Mouse (Mus musculus): Measurements from ENCODE around the gene Dgkz. TPM values are rescaled to one million over a fixed set of nuclear protein-coding genes. Genes with fewer than 3 reads are reported as not detected.

Gene Dgkz
- polyA plus RNA-seq, 1 experiment from 2014 or later = 34.9 TPM

DNA sequence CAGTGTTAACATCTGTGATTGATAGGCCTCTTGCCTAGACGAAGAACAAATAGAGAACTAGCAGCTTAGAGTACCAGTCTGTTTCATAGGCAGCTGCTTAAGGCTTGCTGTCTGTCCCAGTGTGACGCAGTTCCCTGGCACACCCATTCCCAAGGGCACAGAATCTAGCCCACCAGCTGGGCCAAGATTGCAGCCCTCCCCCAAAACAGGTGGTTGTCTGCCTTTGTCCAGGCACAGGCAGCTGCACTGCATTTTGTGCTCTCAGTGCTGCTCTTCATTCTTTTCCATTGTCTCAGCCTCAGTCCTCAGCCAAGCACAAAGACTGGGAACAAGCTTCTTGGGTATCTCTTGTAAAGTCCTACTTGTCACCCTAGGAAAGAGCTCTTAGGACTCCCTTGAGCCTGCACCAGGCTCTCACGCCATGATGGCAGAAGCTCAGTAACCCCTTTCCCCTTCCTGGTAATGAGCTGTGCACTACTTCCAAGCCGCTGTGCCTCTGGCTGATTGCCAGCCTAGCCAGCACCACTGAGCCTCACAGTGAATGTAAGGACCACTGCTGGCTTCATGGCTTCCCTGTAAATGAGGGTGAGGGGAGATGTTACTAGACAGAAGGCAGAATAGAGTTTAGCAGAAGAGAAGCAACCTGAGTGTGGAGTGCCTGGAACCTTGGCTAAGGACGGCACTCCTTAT is 70.9 kb downstream of the Dgkz start:
- WGBS = 71% methylated on average over 5 of the region's 5 CpGs
- Histone ChIP-seq H3K36me3 (ENCODE audit: control insufficient read depth, insufficient read depth, low read length) (0 out of 2 replicates have a peak, but pooled peaks cover 3% of the 10 kb centered on the region), H3K27ac (ENCODE audit: low read length) (no peak overlapping the region; the same call in 1 of the 2 replicates), H3K9me3 (replicated peaks; ENCODE audit: control insufficient read depth, low read length) (no peaks in the 10 kb centered on the region), H3K4me1 (ENCODE audit: control insufficient read depth, insufficient read depth, low read length) (0 out of 2 replicates have a peak, but pooled peaks cover 3% of the 10 kb centered on the region), H3K27me3 (ENCODE audit: control insufficient read depth, insufficient read depth, low read length) (no peaks in the 10 kb centered on the region), H3K4me2 (ENCODE audit: low read depth, low read length) (no peak overlapping the region), H3K9ac (ENCODE audit: low read length) (no peak overlapping the region), H3K4me3 (replicated peaks; ENCODE audit: low read length) (no peak overlapping the region)
- no peak for ATAC-seq (ENCODE audit: insufficient read depth, low FRiP score)

DNA sequence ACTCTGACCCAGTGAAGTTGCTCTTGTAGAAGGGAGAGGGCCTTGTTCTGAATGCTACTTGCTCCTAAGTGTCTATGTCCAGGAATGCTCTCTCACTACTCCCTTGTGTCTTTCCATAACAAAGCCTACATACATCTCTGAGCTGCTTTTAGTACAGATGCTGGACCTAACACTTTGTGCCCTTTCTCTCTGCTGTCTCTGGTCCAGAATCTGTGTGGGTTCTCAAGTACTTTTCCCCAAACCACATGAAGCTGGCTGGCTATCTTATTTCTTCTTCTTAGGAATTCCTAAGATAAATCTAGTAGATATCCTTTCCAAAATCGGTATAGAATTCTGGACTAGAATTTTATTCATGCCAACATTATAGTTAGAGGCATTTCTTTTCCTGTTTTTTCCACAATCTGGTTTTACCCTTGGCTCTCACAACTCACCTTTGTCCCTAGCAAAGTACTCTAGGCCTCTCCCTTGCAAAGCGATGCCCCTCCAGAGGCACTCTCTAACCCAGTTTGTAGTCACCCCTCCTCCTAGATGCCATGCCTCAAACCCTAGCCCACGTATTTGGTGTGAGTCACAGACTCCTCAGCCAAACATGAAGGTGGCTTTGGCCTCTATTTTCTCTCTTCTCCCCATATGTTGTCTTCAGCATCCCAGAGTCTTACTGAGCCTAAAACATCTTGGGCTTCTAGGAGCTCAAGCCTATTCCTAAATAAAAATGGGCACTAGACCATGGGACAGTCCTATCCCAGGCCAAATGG is 72.3 kb downstream of the Dgkz start:
- Histone ChIP-seq H3K4me2 (ENCODE audit: low read depth, low read length) (no peak overlapping the region), H3K27me3 (ENCODE audit: control insufficient read depth, insufficient read depth, low read length) (no peaks in the 10 kb centered on the region), H3K4me1 (ENCODE audit: control insufficient read depth, insufficient read depth, low read length) (0 out of 2 replicates have a peak, but pooled peaks cover 3% of the 10 kb centered on the region), H3K9ac (ENCODE audit: low read length) (no peak overlapping the region), H3K27ac (ENCODE audit: low read length) (no peak overlapping the region), H3K36me3 (ENCODE audit: control insufficient read depth, insufficient read depth, low read length) (peaks cover 6% of the 10 kb centered on the region; the same call in 1 of the 2 replicates), H3K9me3 (replicated peaks; ENCODE audit: control insufficient read depth, low read length) (no peaks in the 10 kb centered on the region), H3K4me3 (replicated peaks; ENCODE audit: low read length) (no peak overlapping the region)
- ATAC-seq (ENCODE audit: insufficient read depth, low FRiP score) = no peak
- WGBS = 86% methylated on average over 3 of the region's 3 CpGs

DNA sequence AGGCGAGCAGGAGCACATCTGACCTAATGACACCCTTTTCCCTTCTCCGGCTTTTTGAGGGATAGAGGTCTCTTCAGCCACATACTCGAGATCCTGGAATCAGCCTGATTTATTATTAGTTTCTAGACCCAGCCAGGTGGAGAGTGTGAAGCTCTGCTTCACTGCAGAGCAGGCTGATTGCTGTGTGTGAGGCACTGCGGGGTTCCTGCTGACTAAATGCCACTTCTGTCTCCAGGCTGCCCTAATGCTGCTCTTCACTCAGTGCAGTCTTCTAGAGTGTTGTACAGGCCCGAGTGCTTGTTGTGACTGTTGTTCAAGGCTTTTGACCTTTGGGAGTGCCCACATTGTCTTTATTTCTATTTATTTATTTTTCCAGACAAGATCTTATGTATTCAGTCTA is 73.3 kb downstream of the Dgkz start:
- H3K9ac ChIP-seq (ENCODE audit: low read length) = no peak overlapping the region
- no peak overlapping the region for H3K4me3 ChIP-seq (replicated peaks; ENCODE audit: low read length)
- 0 out of 2 replicates have a peak, but pooled peaks cover 3% of the 10 kb centered on the region for H3K4me1 ChIP-seq (ENCODE audit: control insufficient read depth, insufficient read depth, low read length)
- H3K27ac ChIP-seq (ENCODE audit: low read length) = no peak overlapping the region
- H3K4me2 ChIP-seq (ENCODE audit: low read depth, low read length) = no peak overlapping the region
- no peaks in the 10 kb centered on the region for H3K9me3 ChIP-seq (replicated peaks; ENCODE audit: control insufficient read depth, low read length)
- H3K36me3 ChIP-seq (ENCODE audit: control insufficient read depth, insufficient read depth, low read length) = peaks cover 6% of the 10 kb centered on the region; the same call in 1 of the 2 replicates
- ATAC-seq (ENCODE audit: insufficient read depth, low FRiP score) = no peak
- whole genome bisulfite sequencing = 74% methylated on average over 5 of the region's 5 CpGs
- H3K27me3 ChIP-seq (ENCODE audit: control insufficient read depth, insufficient read depth, low read length) = no peaks in the 10 kb centered on the region

DNA sequence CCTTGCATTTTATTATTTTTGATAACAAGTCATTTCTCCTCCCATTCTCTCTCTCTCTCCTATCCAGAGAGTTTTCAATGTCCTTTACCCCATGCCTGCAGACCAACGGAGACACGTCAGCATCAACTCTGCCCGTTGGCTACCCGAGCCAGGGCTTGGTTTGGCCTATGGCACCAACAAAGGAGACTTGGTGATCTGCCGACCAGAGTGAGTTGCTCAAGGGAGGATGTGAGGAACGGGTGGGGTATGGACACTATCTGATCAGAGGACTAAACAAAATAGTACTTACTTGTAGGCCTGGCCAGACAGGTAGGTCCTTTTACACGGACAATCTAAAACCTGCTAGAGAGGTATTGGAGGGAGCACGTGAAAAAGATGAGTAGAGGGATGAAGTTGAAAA is 75.2 kb downstream of the Dgkz start:
- peaks cover 6% of the 10 kb centered on the region; the same call in 1 of the 2 replicates for H3K36me3 ChIP-seq (ENCODE audit: control insufficient read depth, insufficient read depth, low read length)
- H3K9me3 ChIP-seq (replicated peaks; ENCODE audit: control insufficient read depth, low read length) = no peaks in the 10 kb centered on the region

DNA sequence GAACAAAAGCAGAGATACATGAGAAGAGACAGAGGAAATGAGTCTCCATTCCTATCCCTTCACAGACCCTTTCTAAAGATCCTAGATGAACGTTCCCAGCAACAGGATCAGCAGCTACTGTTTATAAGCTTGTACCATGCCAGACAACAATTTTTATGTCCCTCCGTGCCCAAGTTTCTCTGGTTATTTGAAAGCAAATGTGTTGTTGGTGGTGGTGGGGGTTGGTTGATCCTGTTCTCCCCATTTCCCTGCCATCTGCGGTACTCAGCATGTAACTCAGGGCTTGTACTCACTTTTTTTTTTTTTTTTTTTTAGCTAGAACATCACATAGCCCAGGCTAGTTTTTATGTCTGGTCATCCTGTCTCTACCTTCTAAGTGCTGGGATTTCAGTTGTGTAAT is 76.5 kb downstream of the Dgkz start:
- Histone ChIP-seq H3K4me1 (ENCODE audit: control insufficient read depth, insufficient read depth, low read length) (no peaks in the 10 kb centered on the region), H3K4me3 (replicated peaks; ENCODE audit: low read length) (no peak overlapping the region), H3K4me2 (ENCODE audit: low read depth, low read length) (no peak overlapping the region), H3K27ac (ENCODE audit: low read length) (no peak overlapping the region), H3K9ac (ENCODE audit: low read length) (no peak overlapping the region), H3K36me3 (ENCODE audit: control insufficient read depth, insufficient read depth, low read length) (peaks cover 6% of the 10 kb centered on the region; the same call in 1 of the 2 replicates), H3K9me3 (replicated peaks; ENCODE audit: control insufficient read depth, low read length) (no peaks in the 10 kb centered on the region), H3K27me3 (ENCODE audit: control insufficient read depth, insufficient read depth, low read length) (no peaks in the 10 kb centered on the region)
- WGBS = 87% methylated on average over 3 of the region's 3 CpGs
- ATAC-seq (ENCODE audit: insufficient read depth, low FRiP score) = no peak

More for the DNA sequence above, 75.2 kb downstream of the Dgkz start:
- H3K4me2 ChIP-seq (ENCODE audit: low read depth, low read length) = no peak overlapping the region
- H3K4me3 ChIP-seq (replicated peaks; ENCODE audit: low read length) = no peak overlapping the region
- no peak overlapping the region for H3K9ac ChIP-seq (ENCODE audit: low read length)
- no peak overlapping the region for H3K27ac ChIP-seq (ENCODE audit: low read length)
- no peak for ATAC-seq (ENCODE audit: insufficient read depth, low FRiP score)
- H3K27me3 ChIP-seq (ENCODE audit: control insufficient read depth, insufficient read depth, low read length) = no peaks in the 10 kb centered on the region
- WGBS = 94% methylated on average over 8 of the region's 8 CpGs
- H3K4me1 ChIP-seq (ENCODE audit: control insufficient read depth, insufficient read depth, low read length) = 0 out of 2 replicates have a peak, but pooled peaks cover 2% of the 10 kb centered on the region

DNA sequence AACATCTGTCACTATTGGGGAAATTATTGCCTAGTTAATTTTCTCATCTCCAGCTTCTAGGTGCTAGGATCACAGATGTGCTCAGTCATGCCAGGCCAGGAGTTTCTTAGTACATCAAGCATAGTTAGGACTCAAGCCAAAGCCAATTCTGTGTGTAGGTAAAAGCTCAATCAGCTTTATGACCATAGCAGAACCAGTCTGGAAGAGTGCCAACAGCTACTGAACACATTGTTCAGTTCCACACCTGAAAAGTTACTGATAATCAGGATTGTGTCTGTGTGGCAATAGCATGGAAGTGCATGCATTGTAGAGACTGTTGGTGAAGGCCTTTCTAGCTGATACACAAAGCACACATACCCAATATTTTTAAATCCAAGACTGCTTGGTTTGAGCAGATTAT is 77.7 kb downstream of the Dgkz start:
- Histone ChIP-seq H3K36me3 (ENCODE audit: control insufficient read depth, insufficient read depth, low read length) (peaks cover 6% of the 10 kb centered on the region; the same call in 1 of the 2 replicates), H3K9me3 (replicated peaks; ENCODE audit: control insufficient read depth, low read length) (no peaks in the 10 kb centered on the region), H3K4me1 (ENCODE audit: control insufficient read depth, insufficient read depth, low read length) (no peaks in the 10 kb centered on the region), H3K4me3 (replicated peaks; ENCODE audit: low read length) (no peak overlapping the region), H3K9ac (ENCODE audit: low read length) (no peak overlapping the region), H3K27ac (ENCODE audit: low read length) (no peak overlapping the region), H3K27me3 (ENCODE audit: control insufficient read depth, insufficient read depth, low read length) (no peaks in the 10 kb centered on the region), H3K4me2 (ENCODE audit: low read depth, low read length) (no peak overlapping the region)
- ATAC-seq (ENCODE audit: insufficient read depth, low FRiP score) = 0 out of 2 replicates have a peak, but pooled peaks have one; percentile 17

DNA sequence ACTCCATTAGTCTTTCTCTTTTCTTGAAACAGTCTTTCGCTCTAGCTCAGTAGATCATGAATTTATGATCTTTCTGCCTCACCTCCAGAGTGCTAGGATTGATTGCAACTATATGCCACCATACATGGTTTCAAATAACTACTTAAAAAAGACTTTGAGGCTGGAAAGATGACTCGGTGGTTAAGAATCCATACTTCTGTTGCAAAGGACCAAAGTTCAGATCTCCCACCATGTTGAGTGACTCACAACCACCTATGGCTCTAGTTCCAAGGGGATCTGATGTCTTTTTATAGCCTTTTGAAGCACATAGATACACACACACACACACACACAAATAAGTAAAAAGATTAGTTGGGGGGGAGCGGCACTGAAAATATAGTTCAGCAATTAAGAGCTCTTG is 80.3 kb downstream of the Dgkz start:
- Histone ChIP-seq H3K9ac (ENCODE audit: low read length) (no peak overlapping the region), H3K4me2 (ENCODE audit: low read depth, low read length) (no peak overlapping the region), H3K27me3 (ENCODE audit: control insufficient read depth, insufficient read depth, low read length) (no peaks in the 10 kb centered on the region), H3K4me3 (replicated peaks; ENCODE audit: low read length) (no peak overlapping the region), H3K4me1 (ENCODE audit: control insufficient read depth, insufficient read depth, low read length) (no peaks in the 10 kb centered on the region), H3K9me3 (replicated peaks; ENCODE audit: control insufficient read depth, low read length) (no peaks in the 10 kb centered on the region), H3K27ac (ENCODE audit: low read length) (no peak overlapping the region), H3K36me3 (ENCODE audit: control insufficient read depth, insufficient read depth, low read length) (peaks cover 6% of the 10 kb centered on the region; the same call in 1 of the 2 replicates)
- 83% methylated on average over 3 of the region's 3 CpGs for WGBS
- ATAC-seq (ENCODE audit: insufficient read depth, low FRiP score) = no peak

DNA sequence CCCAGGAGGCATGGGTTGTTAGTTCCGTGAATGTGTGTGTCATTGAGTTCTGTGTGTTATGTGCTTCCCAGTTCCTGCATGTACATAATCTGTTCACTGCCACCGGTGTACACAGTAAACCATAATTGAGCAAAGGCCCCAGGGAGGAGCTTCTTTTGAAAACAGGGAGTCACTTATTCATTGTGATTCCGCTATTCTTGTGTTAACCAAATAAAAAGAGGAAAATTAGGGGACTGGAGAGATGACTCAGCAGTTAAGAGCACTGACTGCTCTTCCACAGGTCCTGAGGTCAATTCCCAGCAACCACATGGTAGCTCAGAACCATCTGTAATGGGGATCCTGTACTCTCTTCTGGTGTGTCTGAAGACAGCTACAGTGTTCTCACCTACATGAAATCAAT is 80.9 kb downstream of the Dgkz start:
- Histone ChIP-seq H3K9ac (ENCODE audit: low read length) (no peak overlapping the region), H3K9me3 (replicated peaks; ENCODE audit: control insufficient read depth, low read length) (no peaks in the 10 kb centered on the region), H3K27ac (ENCODE audit: low read length) (no peak overlapping the region), H3K36me3 (ENCODE audit: control insufficient read depth, insufficient read depth, low read length) (peaks cover 2% of the 10 kb centered on the region; the same call in 1 of the 2 replicates), H3K4me2 (ENCODE audit: low read depth, low read length) (no peak overlapping the region), H3K27me3 (ENCODE audit: control insufficient read depth, insufficient read depth, low read length) (no peaks in the 10 kb centered on the region), H3K4me3 (replicated peaks; ENCODE audit: low read length) (no peak overlapping the region), H3K4me1 (ENCODE audit: control insufficient read depth, insufficient read depth, low read length) (no peaks in the 10 kb centered on the region)
- ATAC-seq (ENCODE audit: insufficient read depth, low FRiP score) = no peak
- 84% methylated on average over 3 of the region's 3 CpGs for WGBS

DNA sequence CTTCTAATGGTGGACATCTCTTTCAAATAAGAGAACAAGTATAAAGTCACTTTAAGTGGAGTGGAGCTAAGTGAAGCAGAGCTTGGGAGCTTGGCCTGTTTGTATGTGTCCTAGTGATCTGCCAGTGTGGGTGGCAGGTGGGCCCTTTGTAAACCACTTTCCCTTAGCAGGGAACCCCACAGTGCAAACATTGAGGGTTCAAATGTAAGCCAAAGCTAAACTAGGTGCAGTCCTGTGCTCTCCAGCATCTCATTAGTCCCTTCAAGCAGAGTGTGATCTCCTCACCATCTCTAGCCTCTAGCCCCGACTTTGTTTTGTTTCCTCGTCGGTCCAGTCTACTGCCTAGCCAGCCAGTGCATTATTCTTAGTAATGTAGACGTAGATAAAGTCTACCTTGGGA is 91.0 kb downstream of the Dgkz start:
- no peaks in the 10 kb centered on the region for H3K27me3 ChIP-seq (ENCODE audit: control insufficient read depth, insufficient read depth, low read length)
- no peak overlapping the region for H3K9ac ChIP-seq (ENCODE audit: low read length)
- ATAC-seq (ENCODE audit: insufficient read depth, low FRiP score) = no peak
- H3K36me3 ChIP-seq (ENCODE audit: control insufficient read depth, insufficient read depth, low read length) = no peaks in the 10 kb centered on the region
- 63% methylated on average over 4 of the region's 4 CpGs for WGBS
- no peak overlapping the region for H3K27ac ChIP-seq (ENCODE audit: low read length)
- H3K9me3 ChIP-seq (replicated peaks; ENCODE audit: control insufficient read depth, low read length) = no peaks in the 10 kb centered on the region
- no peak overlapping the region for H3K4me2 ChIP-seq (ENCODE audit: low read depth, low read length)
- no peaks in the 10 kb centered on the region for H3K4me1 ChIP-seq (ENCODE audit: control insufficient read depth, insufficient read depth, low read length)
- no peak overlapping the region for H3K4me3 ChIP-seq (replicated peaks; ENCODE audit: low read length)

All from stomach, embryonic 16.5 days (tissue).